Mouse (Mus musculus) colon, adult 2 months (tissue): ENCODE results near the gene Pigu. TPM values are rescaled to one million over a fixed set of nuclear protein-coding genes. Genes with fewer than 3 reads are reported as not detected.

Source experiments
- polyA plus RNA-seq: library from polyadenylated mRNA; depleted of rRNA; stranded (reverse); fragments of >200 nt; gene quantifications from 2 replicates; pipeline ENCODE4 v1.2.3, GENCODE M21; 2012; rRNA removed

Gene Pigu
- 25.8 and 31.5 TPM in 2 replicates for polyA plus RNA-seq

GRCm38 (mm10) chr2:155356971-155357591 lies at the start of gene Pigu:
Gene Pigu (minus strand): TSS chr2:155357430.

GRCm38 (mm10) chr2:155380261-155381059 lies 23.2 kb upstream of the Pigu start, which contains the start of gene Trp53inp2:
Gene Trp53inp2 (plus strand): TSS chr2:155381059.

DNA sequence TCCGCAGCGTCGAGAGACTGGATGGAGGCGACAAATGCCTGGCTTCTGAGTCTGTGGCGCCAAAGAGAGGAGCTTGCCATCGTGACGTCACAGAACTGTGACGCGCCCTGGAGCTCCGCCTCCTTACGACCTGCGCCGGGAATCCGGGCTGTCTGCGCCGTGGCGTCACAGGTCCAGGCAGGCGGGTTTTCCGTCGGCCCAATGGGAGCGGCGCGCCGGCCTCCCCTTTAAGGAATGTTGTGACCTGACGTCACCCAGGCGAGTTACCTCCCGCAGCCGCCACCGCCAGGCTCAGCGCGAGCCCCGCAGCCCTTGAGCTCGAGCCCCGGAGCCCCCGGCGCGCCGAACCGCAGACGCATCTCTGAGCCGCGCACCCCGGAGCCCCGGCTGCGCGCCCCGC lies 81.0 kb downstream of the Pigu start, which contains the start of gene Map1lc3a:
Gene Map1lc3a, plus strand, starts transcription at position 103 of the 400 bp plus-strand sequence.

GRCm38 (mm10) chr2:155236362-155236992 lies 120.8 kb downstream of the Pigu start, which contains the start of gene Dynlrb1:
Gene Dynlrb1 (plus strand): TSS chr2:155236533.

Other genes starting within 250 kb of the Pigu start
- 6.4 and 6.8 TPM in 2 replicates for gene Itch, start 223.9 kb downstream of the Pigu start, polyA plus RNA-seq
- 147 and 158 TPM in 2 replicates for gene Dynlrb1, start 120.9 kb downstream of the Pigu start, polyA plus RNA-seq
- gene Map1lc3a, start 81.1 kb downstream of the Pigu start, polyA plus RNA-seq: 350 and 351 TPM in 2 replicates
- 277 and 301 TPM in 2 replicates for gene Trp53inp2, start 23.6 kb upstream of the Pigu start, polyA plus RNA-seq
- 95.0 and 109 TPM in 2 replicates for gene Ncoa6, start 116.5 kb upstream of the Pigu start, polyA plus RNA-seq
- 68.0 and 74.6 TPM in 2 replicates for gene Acss2, start 160.5 kb upstream of the Pigu start, polyA plus RNA-seq
- 10.9 and 15.6 TPM in 2 replicates for gene Ggt7, start 160.8 kb upstream of the Pigu start, polyA plus RNA-seq
- gene Gss, start 235.4 kb upstream of the Pigu start, polyA plus RNA-seq: 140 and 194 TPM in 2 replicates